Mouse (Mus musculus): ENCODE results near the gene Amotl2.
A peak's percentile ranks its signal among the peaks of the same experiment; 100 is the strongest.

The Amotl2 gene

DNA sequence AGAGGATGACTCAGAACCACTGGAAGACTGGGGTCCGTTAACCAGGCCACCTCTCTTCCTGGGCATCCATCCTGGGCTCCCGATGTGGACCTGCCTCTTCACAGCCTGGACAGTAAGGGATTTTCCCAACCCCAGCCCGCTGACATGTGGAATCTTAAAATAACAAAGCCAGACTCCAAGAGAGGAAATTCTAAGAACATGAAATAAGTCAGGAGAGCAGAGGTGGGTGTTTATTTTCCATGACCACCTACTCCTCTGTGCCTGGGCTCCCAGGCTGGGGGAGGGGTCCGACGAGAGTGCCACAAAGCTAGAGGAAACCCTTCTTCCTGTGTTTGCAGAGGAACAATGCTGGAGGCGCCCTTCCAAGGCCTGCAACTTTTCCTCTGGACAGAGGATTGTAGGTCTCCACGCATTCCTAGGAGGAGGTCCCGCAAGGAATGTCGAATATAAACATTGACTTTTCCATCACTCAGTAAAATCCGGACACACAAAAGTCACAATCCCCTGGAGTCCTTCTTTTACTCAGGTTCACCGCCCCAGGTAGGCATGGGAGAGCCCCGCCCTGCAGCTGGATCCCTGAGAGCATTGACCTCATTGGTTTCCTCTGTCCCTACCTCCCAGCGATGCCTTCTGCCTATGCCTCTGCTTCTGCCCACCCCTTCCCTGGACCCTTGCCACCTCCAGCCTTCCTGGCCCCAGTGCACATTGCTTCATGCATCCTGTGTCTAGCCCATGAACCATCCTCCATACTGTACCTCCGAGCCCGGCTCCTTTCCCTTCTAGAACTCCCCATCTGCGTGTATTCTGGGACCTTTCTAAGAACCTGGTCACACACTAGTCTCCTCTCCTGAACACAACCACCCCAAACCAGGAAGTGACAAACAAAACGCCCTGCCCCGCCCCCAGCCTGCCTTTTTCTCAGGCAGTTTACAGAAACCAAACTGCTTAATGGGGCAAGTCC lies 61.4 kb downstream of the Amotl2 start:
- DNase-seq (ENCODE audit: low spot score in 2 of 2): peak; percentile 16 to 21

DNA sequence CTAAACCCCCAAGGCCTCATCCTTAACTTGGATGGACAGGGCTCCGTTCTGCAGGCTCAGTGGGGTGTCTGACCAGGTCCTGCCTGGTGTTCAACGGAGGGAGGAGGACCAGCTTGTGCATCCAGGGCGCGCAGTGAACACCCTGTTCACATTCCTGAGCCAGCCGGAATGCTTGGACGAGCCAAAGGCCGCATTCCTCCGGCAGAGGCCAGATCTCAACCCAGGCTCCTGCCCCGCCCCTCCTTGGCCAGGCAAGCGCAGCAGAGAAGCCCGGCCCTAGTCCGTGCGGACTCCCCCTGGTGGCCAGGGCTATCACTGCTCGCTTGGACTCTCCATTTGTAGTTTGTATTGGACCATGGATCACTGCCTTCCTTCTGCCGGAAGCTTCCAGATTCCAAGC lies 63.0 kb downstream of the Amotl2 start:
- peak; percentile 59 to 67 for DNase-seq (ENCODE audit: low spot score in 2 of 2)
